Mouse (Mus musculus) intestine, embryonic 16.5 days (tissue): ENCODE data around the gene Etnppl. TPM values are rescaled to one million over a fixed set of nuclear protein-coding genes. Genes with fewer than 3 reads are reported as not detected.

Source experiments
- ATAC-seq: fragments of 200-750 bp; cut with Nextera tagmentation; 2 replicates; pipeline ENCODE4 v1.8.0; 2017; ENCODE audit warnings: moderate TSS enrichment, moderate library complexity
- H3K27ac ChIP-seq: fragments of 300-500 bp; sonication (generic); 2 replicates; pipeline ENCODE4 v1.5.1; 2014; ENCODE audit warnings: mild to moderate bottlenecking, low read length
- H3K27me3 ChIP-seq: fragments of 300-500 bp; sonication (generic); replicated peaks from 2 replicates; pipeline ENCODE4 v1.6.1; 2014; ENCODE audit warnings: low read length, control low read depth, mixed read lengths; ENCODE audit not compliant: control insufficient read depth, insufficient read depth
- H3K36me3 ChIP-seq: fragments of 300-500 bp; sonication (generic); 2 replicates; pipeline ENCODE4 v1.6.1; 2014; ENCODE audit warnings: low read length, control low read depth; ENCODE audit not compliant: control insufficient read depth, insufficient read depth
- H3K4me1 ChIP-seq: fragments of 300-500 bp; sonication (generic); 2 replicates; pipeline ENCODE4 v1.6.1; 2014; ENCODE audit warnings: low read length, control low read depth, mixed read lengths; ENCODE audit not compliant: control insufficient read depth, insufficient read depth
- H3K4me2 ChIP-seq: fragments of 300-500 bp; sonication (generic); 2 replicates; pipeline ENCODE4 v1.6.1; 2014; ENCODE audit warnings: low read depth, low read length, control low read depth
- H3K4me3 ChIP-seq: fragments of 300-500 bp; sonication (generic); 2 replicates; pipeline ENCODE4 v1.5.1; 2014; ENCODE audit warnings: mild to moderate bottlenecking, low read length
- H3K9ac ChIP-seq: fragments of 300-500 bp; sonication (generic); 2 replicates; pipeline ENCODE4 v1.6.1; 2014; ENCODE audit warnings: low read depth, low read length
- H3K9me3 ChIP-seq: fragments of 300-500 bp; sonication (generic); 2 replicates; pipeline ENCODE4 v1.6.1; 2016; ENCODE audit warnings: low read length, control low read depth; ENCODE audit not compliant: control insufficient read depth
- WGBS: fragments of 180-500 bp; shearing (Covaris S2); extraction: QIAGEN DNeasy Blood & Tissue Kit; methylation state at CpG from one replicate; pipeline ENCODE4 v1.1.7; 2014; 5-methylcytosine and 5-hydroxymethylcytosine counted together
- polyA plus RNA-seq: library from polyadenylated mRNA; unstranded; fragments of >200 nt; fragmentation: Nextera tagmentation; extraction: Ambion mirVana; gene quantifications from 2 replicates; pipeline ENCODE4 v1.2.1, GENCODE M21; 2015

Etnppl gene
- polyA plus RNA-seq, result 0.42 and 0.56 TPM in 2 replicates

DNA sequence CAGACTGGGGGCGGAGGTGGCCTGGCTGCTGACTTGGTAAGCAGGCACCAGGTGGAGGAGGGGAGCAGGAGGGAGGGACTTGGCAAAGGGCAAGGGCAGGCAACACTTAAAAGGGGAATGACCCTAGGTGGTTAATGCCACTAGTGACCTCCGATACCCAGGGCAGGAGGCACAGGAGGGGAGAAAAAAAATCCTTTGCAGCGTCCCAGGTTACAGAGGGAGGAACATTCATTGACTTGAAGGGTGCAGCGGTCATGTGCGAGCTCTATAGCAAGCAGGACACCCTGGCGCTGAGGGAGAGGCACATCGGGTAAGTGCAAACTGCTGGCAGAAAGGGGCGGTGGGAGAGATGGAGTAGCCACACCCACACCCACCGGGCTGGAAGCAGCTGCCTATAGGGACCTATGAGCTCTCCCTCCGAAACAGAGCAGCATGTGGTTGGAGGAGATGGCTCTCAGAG is at the start of gene Etnppl:
Gene Etnppl (plus strand): TSS at position 10 of the 460 bp plus-strand sequence.
- H3K4me3 ChIP-seq, result no peak within 1 kb of the TSS; the same call in 1 of the 2 replicates
- peaks cover 6% of the 10 kb centered on the region; the same call in 1 of the 2 replicates for H3K4me1 ChIP-seq
- peak; percentile 66 for ATAC-seq
- no peak within 1 kb of the TSS for H3K27ac ChIP-seq
- 6% methylated on average over 10 of the region's 10 CpGs for WGBS
- no peaks in the 10 kb centered on the region for H3K27me3 ChIP-seq
- H3K9me3 ChIP-seq, result no peaks in the 10 kb centered on the region
- H3K9ac ChIP-seq, result peak within 1 kb of the TSS; percentile 25; the same call in 1 of the 2 replicates
- H3K4me2 ChIP-seq, result peak within 1 kb of the TSS; percentile 22
- H3K36me3 ChIP-seq, result no peaks in the 10 kb centered on the region

DNA sequence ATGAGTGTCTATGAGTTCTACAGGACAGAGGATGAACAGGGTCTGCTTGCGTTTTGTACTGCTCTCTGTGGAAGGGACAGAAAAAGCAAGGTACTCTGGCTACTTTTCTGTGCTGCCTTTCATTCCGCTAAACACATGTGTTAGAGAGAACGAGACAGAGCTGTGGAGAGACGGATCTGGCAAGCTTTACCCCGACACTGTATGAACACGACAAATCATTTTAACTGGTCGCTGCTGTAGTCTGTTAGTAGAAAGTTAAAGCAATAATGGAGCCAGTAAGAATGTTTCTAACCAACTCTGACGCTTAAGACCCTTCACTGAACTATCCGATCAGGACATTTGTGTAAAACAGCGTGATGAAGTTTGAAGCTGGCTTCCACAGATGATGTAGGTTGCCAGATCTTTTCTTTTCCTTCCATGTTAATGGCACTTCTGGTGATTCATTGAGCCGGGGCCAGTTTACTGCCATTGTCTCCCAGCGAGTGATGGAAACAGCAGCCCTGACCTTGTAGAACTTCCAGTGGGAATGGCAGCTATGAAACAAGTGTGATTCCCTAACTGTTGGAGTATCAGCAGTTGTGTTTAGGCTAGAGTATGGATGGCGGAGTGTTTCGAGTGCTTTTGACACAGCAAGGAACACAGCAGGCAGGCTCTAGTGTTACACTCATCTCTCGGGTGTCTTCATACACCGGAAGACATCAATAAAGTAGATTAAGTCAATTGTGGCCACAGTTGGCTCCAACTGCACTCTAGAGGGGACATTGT is 48.7 kb upstream of the Etnppl start:
- no peak overlapping the region for H3K4me3 ChIP-seq
- H3K9me3 ChIP-seq, result no peaks in the 10 kb centered on the region
- H3K4me1 ChIP-seq, result no peaks in the 10 kb centered on the region
- H3K4me2 ChIP-seq, result no peak overlapping the region
- H3K9ac ChIP-seq, result no peak overlapping the region
- no peaks in the 10 kb centered on the region for H3K27me3 ChIP-seq
- WGBS, result 66% methylated on average over 16 of the region's 16 CpGs
- no peaks in the 10 kb centered on the region for H3K36me3 ChIP-seq
- ATAC-seq, result no peak
- no peak overlapping the region for H3K27ac ChIP-seq

DNA sequence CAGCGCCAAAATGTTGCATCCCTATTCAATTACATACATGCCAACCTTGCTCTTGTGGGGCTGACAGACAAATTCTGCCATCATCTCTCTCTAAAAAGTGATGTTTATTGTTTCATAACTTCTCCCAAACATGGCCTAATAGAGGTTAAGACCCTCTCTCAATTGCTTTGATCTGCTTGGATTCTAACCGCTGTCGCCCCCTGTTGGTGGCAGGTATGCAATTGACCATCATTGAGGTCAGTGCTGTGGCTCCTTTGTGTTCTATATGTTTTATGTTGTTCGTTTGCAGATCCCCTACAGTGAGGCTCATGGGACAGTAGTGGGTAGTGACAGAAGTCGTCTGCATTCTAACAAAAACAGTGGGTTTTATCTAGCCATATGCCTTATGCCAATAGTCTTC is 44.0 kb upstream of the Etnppl start:
- Histone ChIP-seq H3K4me1 (no peaks in the 10 kb centered on the region), H3K36me3 (no peaks in the 10 kb centered on the region), H3K9ac (no peak overlapping the region), H3K27ac (no peak overlapping the region), H3K4me3 (no peak overlapping the region), H3K9me3 (no peaks in the 10 kb centered on the region), H3K27me3 (no peaks in the 10 kb centered on the region), H3K4me2 (no peak overlapping the region)
- ATAC-seq, result no peak
- 68% methylated on average over 5 of the region's 5 CpGs for WGBS

- Histone ChIP-seq H3K4me2 (no peak overlapping the region), H3K9ac (no peak overlapping the region), H3K4me1 (no peaks in the 10 kb centered on the region), H3K27me3 (no peaks in the 10 kb centered on the region), H3K36me3 (no peaks in the 10 kb centered on the region), H3K4me3 (no peak overlapping the region), H3K9me3 (no peaks in the 10 kb centered on the region), H3K27ac (no peak overlapping the region)
- 23% methylated on average over 5 of the region's 5 CpGs for WGBS
- no peak for ATAC-seq
Observed at GRCm38 (mm10) chr3:130574652-130575051, 42.6 kb upstream of the Etnppl start.

- no peak overlapping the region for H3K4me3 ChIP-seq
- 77% methylated on average over 6 of the region's 6 CpGs for WGBS
- no peak overlapping the region for H3K27ac ChIP-seq
- no peaks in the 10 kb centered on the region for H3K36me3 ChIP-seq
- H3K9me3 ChIP-seq, result no peaks in the 10 kb centered on the region
- no peak overlapping the region for H3K9ac ChIP-seq
- no peak for ATAC-seq
- no peak overlapping the region for H3K4me2 ChIP-seq
- no peaks in the 10 kb centered on the region for H3K4me1 ChIP-seq
- no peaks in the 10 kb centered on the region for H3K27me3 ChIP-seq
Observed at GRCm38 (mm10) chr3:130576683-130577082, 40.6 kb upstream of the Etnppl start.

- Histone ChIP-seq H3K4me2 (no peak overlapping the region), H3K27ac (no peak overlapping the region), H3K9ac (no peak overlapping the region), H3K27me3 (no peaks in the 10 kb centered on the region), H3K36me3 (no peaks in the 10 kb centered on the region), H3K4me1 (no peaks in the 10 kb centered on the region), H3K9me3 (no peaks in the 10 kb centered on the region), H3K4me3 (no peak overlapping the region)
- whole genome bisulfite sequencing, result 71% methylated on average over 17 of the region's 17 CpGs
- no peak for ATAC-seq
Observed at GRCm38 (mm10) chr3:130579501-130579900, 37.7 kb upstream of the Etnppl start.

- Histone ChIP-seq H3K36me3 (no peaks in the 10 kb centered on the region), H3K9me3 (no peaks in the 10 kb centered on the region), H3K9ac (no peak overlapping the region), H3K4me3 (no peak overlapping the region), H3K27ac (no peak overlapping the region), H3K27me3 (no peaks in the 10 kb centered on the region), H3K4me1 (no peaks in the 10 kb centered on the region), H3K4me2 (no peak overlapping the region)
- ATAC-seq, result no peak
- WGBS, result 77% methylated on average over 2 of the region's 2 CpGs
Observed at GRCm38 (mm10) chr3:130581577-130581976, 35.7 kb upstream of the Etnppl start.

GRCm38 (mm10) chr3:130582903-130583664 is 34.2 kb upstream of the Etnppl start:
- 83% methylated on average over 13 of the region's 13 CpGs for WGBS
- Histone ChIP-seq H3K27me3 (no peaks in the 10 kb centered on the region), H3K27ac (no peak overlapping the region), H3K9ac (no peak overlapping the region), H3K4me3 (no peak overlapping the region), H3K4me1 (no peaks in the 10 kb centered on the region), H3K4me2 (no peak overlapping the region), H3K36me3 (no peaks in the 10 kb centered on the region), H3K9me3 (no peaks in the 10 kb centered on the region)
- no peak for ATAC-seq

DNA sequence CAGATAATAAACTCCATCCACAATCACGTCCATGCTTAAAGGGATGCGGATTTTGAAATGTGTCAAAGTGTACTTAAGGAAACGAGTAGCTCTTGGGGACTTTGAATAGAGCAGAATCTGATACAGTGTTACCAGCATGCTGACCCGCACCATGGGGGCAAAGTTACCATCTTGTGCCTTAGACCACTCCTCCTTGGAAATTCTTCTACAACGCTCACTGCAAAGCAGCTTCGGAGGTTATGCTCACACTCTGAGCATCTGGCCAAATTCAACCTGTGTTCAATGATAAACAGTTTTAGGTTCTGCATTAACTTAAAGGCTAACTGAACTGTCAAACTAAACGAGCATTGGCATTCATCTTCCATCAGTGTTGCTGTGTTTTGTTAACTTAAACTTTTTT is 33.2 kb upstream of the Etnppl start:
- WGBS, result 70% methylated on average over 7 of the region's 7 CpGs
- no peak for ATAC-seq
- no peaks in the 10 kb centered on the region for H3K4me1 ChIP-seq
- H3K27me3 ChIP-seq, result no peaks in the 10 kb centered on the region
- no peaks in the 10 kb centered on the region for H3K36me3 ChIP-seq
- H3K4me3 ChIP-seq, result no peak overlapping the region
- H3K9me3 ChIP-seq, result no peaks in the 10 kb centered on the region
- H3K9ac ChIP-seq, result no peak overlapping the region
- no peak overlapping the region for H3K4me2 ChIP-seq
- no peak overlapping the region for H3K27ac ChIP-seq
